Mouse (Mus musculus): ENCODE results near the gene Ttll7.

DNA sequence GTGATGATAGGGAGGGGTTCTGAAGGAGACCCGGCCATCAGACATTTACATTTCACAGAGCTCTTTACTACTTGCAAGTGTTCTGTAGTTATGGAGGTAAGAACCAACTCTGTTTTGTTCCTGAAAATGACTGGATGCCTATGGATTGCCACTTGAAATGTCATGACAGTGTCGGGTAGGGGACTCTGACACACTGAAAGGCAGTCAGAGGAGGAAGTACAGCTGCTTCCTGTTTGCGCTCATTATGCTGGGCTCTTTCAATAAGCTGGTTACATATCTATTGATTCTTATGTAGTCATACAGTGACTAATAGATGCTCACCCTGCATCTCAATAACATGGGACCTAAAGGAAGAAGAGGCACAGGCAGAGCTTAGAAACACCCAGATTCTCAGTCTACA is 148.8 kb downstream of the Ttll7 start:
- TF ChIP-seq CTCF (IDR thresholded peaks at IDR 0.05; ENCODE audit: low read depth, low read length) (no peak), POLR2A (IDR thresholded peaks at IDR 0.05; ENCODE audit: borderline replicate concordance, low read depth, low read length) (no peak)
